Mouse (Mus musculus) ES-E14 (cell line): ENCODE measurements at regions not wholly inside any gene's neighbourhood (a gene's known extent, or its start where the extent isn't known, plus 50 kb on each side); places are given as distances from the start of the nearest gene placed in this dataset.

Experiments
- DNase-seq: peaks from one replicate; pipeline ENCODE4 v3.0.0-alpha.2; 2013; ENCODE audit warnings: low read depth, low spot score
- H3K27ac ChIP-seq: 2 replicates; pipeline ENCODE4 v1.5.1; 2012; ENCODE audit warnings: low read depth, mild to moderate bottlenecking, low read length, moderate library complexity, mixed read lengths; ENCODE audit not compliant: poor library complexity, insufficient read depth, severe bottlenecking
- H3K36me3 ChIP-seq: 2 replicates; pipeline ENCODE4 v1.6.1; 2012; ENCODE audit warnings: mild to moderate bottlenecking, low read length, moderate library complexity, mixed read lengths; ENCODE audit not compliant: control insufficient read depth, poor library complexity, insufficient read depth, severe bottlenecking
- H3K4me1 ChIP-seq, 2 experiments: fragments of 150-350 bp in 1 of 2; sonication (generic) in 1 of 2; 2 replicates each; pipeline ENCODE4 v1.6.1; 2012; ENCODE audit warnings: low read length in 2 of 2, mild to moderate bottlenecking in 1 of 2, mixed read lengths in 1 of 2; ENCODE audit not compliant: control insufficient read depth in 2 of 2, insufficient read depth in 2 of 2, poor library complexity in 1 of 2
- H3K4me3 ChIP-seq, 2 experiments: fragments of 150-350 bp in 1 of 2; sonication (generic) in 1 of 2; 2 replicates each; pipeline ENCODE4 v1.5.1; 2012; ENCODE audit warnings: low read length in 2 of 2, low read depth in 1 of 2, mild to moderate bottlenecking in 1 of 2, mixed read lengths in 1 of 2; ENCODE audit not compliant: insufficient read depth in 1 of 2, poor library complexity in 1 of 2, severe bottlenecking in 1 of 2
- H3K9ac ChIP-seq: 2 replicates; pipeline ENCODE4 v1.6.1; 2012; ENCODE audit warnings: low read depth, mild to moderate bottlenecking, low read length, mixed read lengths; ENCODE audit not compliant: poor library complexity, insufficient read depth, severe bottlenecking
- H3K9me3 ChIP-seq: fragments of 150-350 bp; sonication (generic); 2 replicates; pipeline ENCODE4 v1.6.1; 2012; ENCODE audit warnings: low read depth, mild to moderate bottlenecking, low read length; ENCODE audit not compliant: control insufficient read depth, insufficient read depth
- CHD2 ChIP-seq: IDR thresholded peaks from 2 replicates; pipeline ENCODE4 v1.6.1; 2014; ENCODE audit warnings: mild to moderate bottlenecking, low read depth, low read length, inconsistent platforms
- HCFC1 ChIP-seq: IDR thresholded peaks from 2 replicates; pipeline ENCODE4 v1.6.1; 2012; ENCODE audit warnings: low read length, inconsistent platforms, borderline replicate concordance; ENCODE audit not compliant: insufficient read depth
- MAFK ChIP-seq: IDR thresholded peaks from 2 replicates; pipeline ENCODE4 v1.6.1; 2014; ENCODE audit warnings: mild to moderate bottlenecking, low read depth, low read length, inconsistent platforms; ENCODE audit not compliant: insufficient read depth
- ZC3H11A ChIP-seq: IDR thresholded peaks from 2 replicates; pipeline ENCODE4 v1.6.1; 2012; ENCODE audit warnings: low read depth, mild to moderate bottlenecking, inconsistent platforms, low read length, borderline replicate concordance
- ZNF384 ChIP-seq: IDR thresholded peaks from 2 replicates; pipeline ENCODE4 v1.6.1; 2012; ENCODE audit warnings: low read depth, low read length, inconsistent platforms
- in situ Hi-C, 2 experiments: fragments of 600-800 bp; cut with MboI; formaldehyde crosslinking; loops; one replicate each; pipeline ENCODE4 v1.15.1; 2025; ENCODE audit warnings: low sequenced_read_pairs in 2 of 2, inconsistent platforms in 1 of 2; ENCODE audit not compliant: unreplicated experiment in 2 of 2

- in situ Hi-C loops, result loop anchor here in 1 of 2 experiments (25.0 kb wide), 1 partner anchor 635 kb away; no protein-coding TSS in a partner anchor
- DNase-seq, result no peak
- Histone ChIP-seq H3K27ac (no peak overlapping the region), H3K9ac (no peak overlapping the region), H3K4me1 (no peaks in the 10 kb centered on the region), H3K36me3 (no peaks in the 10 kb centered on the region), H3K4me3 (no peak overlapping the region), H3K9me3 (no peaks in the 10 kb centered on the region)
- TF ChIP-seq ZC3H11A (no peak), HCFC1 (no peak), MAFK (no peak), ZNF384 (no peak), CHD2 (no peak)
These were observed 130.9 kb downstream of the Kdr start for GRCm38 (mm10) chr5:75847341-75847740.

GRCm38 (mm10) chr5:75846016-75846415 lies 132.2 kb downstream of the Kdr start:
- Histone ChIP-seq H3K9ac (no peak overlapping the region), H3K4me3 (no peak overlapping the region), H3K9me3 (no peaks in the 10 kb centered on the region), H3K27ac (no peak overlapping the region), H3K4me1 (no peaks in the 10 kb centered on the region; a peak in 1 of 4 replicates), H3K36me3 (no peaks in the 10 kb centered on the region)
- DNase-seq, result no peak
- in situ Hi-C loops, result loop anchor here in 1 of 2 experiments (25.0 kb wide), 1 partner anchor 634 kb away; no protein-coding TSS in a partner anchor
- TF ChIP-seq ZNF384 (no peak), MAFK (no peak), CHD2 (no peak), ZC3H11A (no peak), HCFC1 (no peak)

- no peaks in the 10 kb centered on the region for H3K9me3 ChIP-seq
- in situ Hi-C loops, result loop anchor here in 1 of 2 experiments (25.0 kb wide), 1 partner anchor 632 kb away; no protein-coding TSS in a partner anchor
- TF ChIP-seq HCFC1 (no peak), ZC3H11A (no peak), MAFK (no peak), ZNF384 (no peak), CHD2 (no peak)
- no peak overlapping the region for H3K9ac ChIP-seq
- H3K4me3 ChIP-seq, result no peak overlapping the region
- no peaks in the 10 kb centered on the region; a peak in 1 of 4 replicates for H3K4me1 ChIP-seq
- no peak for DNase-seq
- H3K27ac ChIP-seq, result no peak overlapping the region
- no peaks in the 10 kb centered on the region for H3K36me3 ChIP-seq
These were observed 134.5 kb downstream of the Kdr start for GRCm38 (mm10) chr5:75843807-75844206.

- Histone ChIP-seq H3K4me1 (no peaks in the 10 kb centered on the region; a peak in 1 of 4 replicates), H3K36me3 (no peaks in the 10 kb centered on the region), H3K4me3 (no peak overlapping the region), H3K9ac (no peak overlapping the region), H3K27ac (no peak overlapping the region), H3K9me3 (no peaks in the 10 kb centered on the region)
- TF ChIP-seq HCFC1, result no peak
- no peak for TF ChIP-seq ZNF384
- no peak for TF ChIP-seq ZC3H11A
- no peak for TF ChIP-seq CHD2
- no peak for TF ChIP-seq MAFK
- in situ Hi-C loops, result loop anchor here in 1 of 2 experiments (25.0 kb wide), 1 partner anchor 628 kb away; no protein-coding TSS in a partner anchor
- DNase-seq, result no peak
These were observed 137.8 kb downstream of the Kdr start for GRCm38 (mm10) chr5:75840421-75840820.

- DNase-seq, result no peak
- TF ChIP-seq HCFC1 (no peak), CHD2 (no peak), ZC3H11A (no peak), MAFK (no peak), ZNF384 (no peak)
- no peaks in the 10 kb centered on the region for H3K4me1 ChIP-seq
- no peak overlapping the region for H3K9ac ChIP-seq
- peak overlapping the region in 1 of 2 experiments; percentile 28; a peak in 2 of 4 replicates for H3K4me3 ChIP-seq
- no peaks in the 10 kb centered on the region for H3K36me3 ChIP-seq
- in situ Hi-C loops, result loop anchor here in 1 of 2 experiments (25.0 kb wide), 1 partner anchor 623 kb away; no protein-coding TSS in a partner anchor
- H3K27ac ChIP-seq, result no peak overlapping the region
- H3K9me3 ChIP-seq, result no peaks in the 10 kb centered on the region
These were observed 142.7 kb downstream of the Kdr start for GRCm38 (mm10) chr5:75835556-75835961.
